8 mouse cellular contexts compared by ENCODE assay signal in genomic region chr13:74806934-74807333, GRCm38 (mm10). TPM values are rescaled to one million over a fixed set of nuclear protein-coding genes. Genes with fewer than 3 reads are reported as not detected.
DNase-seq lines count a peak whose midpoint lies in the region; ATAC-seq and TF ChIP-seq lines count a peak whose summit lies in the region.

No protein-coding gene starts in this region.

- peak overlapping the region; percentile 82 for H3K9ac ChIP-seq in heart, embryonic 16.5 days (ENCODE audit: low read length)
- H3K9ac ChIP-seq in forebrain, embryonic 13.5 days, result no peak overlapping the region
- H3K9ac ChIP-seq in liver, embryonic 14.5 days (replicated peaks), result no peak overlapping the region

- TF ChIP-seq CTCF in liver, embryonic 14.5 days (IDR thresholded peaks at IDR 0.05; ENCODE audit: low read depth), result no peak

- no peak for ATAC-seq in heart, embryonic 16.5 days (replicated peaks; ENCODE audit: extremely low read depth, insufficient read depth, low FRiP score)
- no peak for ATAC-seq in forebrain, embryonic 13.5 days
- no peak for ATAC-seq in liver, embryonic 14.5 days (ENCODE audit: insufficient read depth)

- peak overlapping the region; percentile 71 for H3K4me3 ChIP-seq in heart, embryonic 16.5 days (ENCODE audit: low read length)
- no peak overlapping the region for H3K4me3 ChIP-seq in forebrain, embryonic 13.5 days
- H3K4me3 ChIP-seq in liver, embryonic 14.5 days (ENCODE audit: insufficient read depth in 1 of 2, low read depth in 2 of 2, low read length in 2 of 2), result peak overlapping the region in 1 of 2 experiments; percentile 79; a peak in 2 of 4 replicates

- 42% methylated on average over 5 of the region's 5 CpGs for WGBS in heart, embryonic 16.5 days
- 63% methylated on average over 5 of the region's 5 CpGs for WGBS in forebrain, embryonic 13.5 days
- WGBS in liver, embryonic 14.5 days (ENCODE audit: insufficient replicate concordance), result 31% methylated on average over 5 of the region's 5 CpGs

- no peak for TF ChIP-seq EP300 in liver, embryonic 14.5 days (IDR thresholded peaks at IDR 0.05; ENCODE audit: low read depth)

- H3K4me2 ChIP-seq in heart, embryonic 16.5 days (ENCODE audit: low read depth, low read length), result peak overlapping the region; percentile 97
- H3K4me2 ChIP-seq in forebrain, embryonic 13.5 days, result peak overlapping the region; percentile 97; the same call in 1 of the 2 replicates
- peak overlapping the region; percentile 77 for H3K4me2 ChIP-seq in liver, embryonic 14.5 days (ENCODE audit: low read depth)

- H3K36me3 ChIP-seq in heart, embryonic 16.5 days (ENCODE audit: control insufficient read depth, insufficient read depth), result no peaks in the 10 kb centered on the region
- no peaks in the 10 kb centered on the region for H3K36me3 ChIP-seq in forebrain, embryonic 13.5 days (ENCODE audit: poor library complexity, severe bottlenecking)
- H3K36me3 ChIP-seq in liver, embryonic 14.5 days (replicated peaks; ENCODE audit: control insufficient read depth, insufficient read depth, low read depth), result no peaks in the 10 kb centered on the region

- H3K9me3 ChIP-seq in heart, embryonic 16.5 days (replicated peaks; ENCODE audit: control insufficient read depth, low read length), result no peaks in the 10 kb centered on the region
- H3K9me3 ChIP-seq in forebrain, embryonic 13.5 days (replicated peaks), result no peaks in the 10 kb centered on the region
- H3K9me3 ChIP-seq in liver, embryonic 14.5 days (ENCODE audit: control insufficient read depth, low read length), result no peaks in the 10 kb centered on the region

- DNase-seq in heart, adult 18-20 months, result no peak
- DNase-seq in CD4-positive helper T cell, adult 2 months (ENCODE audit: low read depth, low spot score), result peak; percentile 58
- DNase-seq in liver, embryonic 14.5 days (ENCODE audit: low read depth in 3 of 3, low spot score in 3 of 3), result no peak
- no peak for DNase-seq in thymus, postnatal 4 days
- no peak for DNase-seq in urinary bladder, adult 2 months (ENCODE audit: low spot score)
- DNase-seq in adrenal gland, adult 8-10 months, result no peak

- H3K27me3 ChIP-seq in heart, embryonic 16.5 days (ENCODE audit: control insufficient read depth, insufficient read depth, low read length), result no peaks in the 10 kb centered on the region
- peaks cover 10% of the 10 kb centered on the region; the same call in 1 of the 2 replicates for H3K27me3 ChIP-seq in forebrain, embryonic 13.5 days
- H3K27me3 ChIP-seq in liver, embryonic 14.5 days (ENCODE audit: control insufficient read depth, insufficient read depth, low read length), result no peaks in the 10 kb centered on the region

- H3K27ac ChIP-seq in heart, embryonic 16.5 days (ENCODE audit: low read length), result no peak overlapping the region
- H3K27ac ChIP-seq in forebrain, embryonic 13.5 days, result no peak overlapping the region
- H3K27ac ChIP-seq in liver, embryonic 14.5 days, result no peak overlapping the region

- H3K4me1 ChIP-seq in heart, embryonic 16.5 days (ENCODE audit: control insufficient read depth, insufficient read depth, low read length), result peaks cover 17% of the 10 kb centered on the region
- H3K4me1 ChIP-seq in forebrain, embryonic 13.5 days, result peaks cover 8% of the 10 kb centered on the region
- H3K4me1 ChIP-seq in liver, embryonic 14.5 days (replicated peaks; ENCODE audit: control insufficient read depth in 2 of 2, insufficient read depth in 2 of 2, low read length in 1 of 2), result peaks cover 4 to 7% of the 10 kb centered on the region in 2 experiments

RNA-seq across cellular contexts. Expression of gene Cast, which starts 1.7 kb away (rescaled TPM):
- polyA plus RNA-seq in heart, embryonic 16.5 days (2015; fragmentation: Nextera tagmentation; extraction: Ambion mirVana), result 58.3 and 62.8 TPM in 2 replicates
- 100 to 1,000 TPM; 100 to 114 TPM for total RNA-seq in heart, adult 18-20 months (2021)
- 5.3 and 6.3 TPM in 2 replicates for polyA plus RNA-seq in forebrain, embryonic 13.5 days (2015; fragmentation: Nextera tagmentation; extraction: Ambion mirVana)
- 7.7 and 15.6 TPM in 2 replicates for polyA plus RNA-seq in liver, embryonic 14.5 days (2012; rRNA removed)
- 35.1 and 35.5 TPM in 2 replicates for polyA plus RNA-seq in liver, embryonic 14.5 days (2014; fragmentation: Nextera tagmentation; extraction: Ambion mirVana)
- 118 and 120 TPM in 2 replicates for polyA plus RNA-seq in urinary bladder, adult 2 months (2012; rRNA removed)
- total RNA-seq in adrenal gland, adult 8-10 months (2022), result 10 to 100 TPM; 66.7 to 86.2 (median 75.7) TPM
